Mouse (Mus musculus) layer of hippocampus, adult 2 months (tissue): ENCODE results near the gene Zfp503. TPM values are rescaled to one million over a fixed set of nuclear protein-coding genes. Genes with fewer than 3 reads are reported as not detected.

Source experiments
- DNase-seq, 2 experiments: peaks; one replicate each; pipeline ENCODE4 v3.0.0; 2022; ENCODE audit warnings: low spot score in 2 of 2
- H3K27ac ChIP-seq: fragments of 200-600 bp; 2 replicates; pipeline ENCODE4 v1.8.1; 2022
- H3K4me3 ChIP-seq: fragments of 200-600 bp; 2 replicates; pipeline ENCODE4 v1.8.1; 2022; ENCODE audit warnings: mild to moderate bottlenecking
- CTCF ChIP-seq: fragments of 200-600 bp; conservative IDR thresholded peaks from 2 replicates; pipeline ENCODE4 v1.8.1; 2022; ENCODE audit warnings: antibody characterized with exemption, mild to moderate bottlenecking, moderate library complexity
- long read RNA-seq, 2 experiments: library from polyadenylated mRNA; stranded (forward); transcript quantifications; one replicate each; pipeline ENCODE4 v2.0.0; 2021; ENCODE audit warnings: borderline mapping rate in 2 of 2
- total RNA-seq, 2 experiments: library from RNA; stranded (reverse); gene quantifications; 2 replicates each; pipeline ENCODE4 v1.2.3; 2021

The Zfp503 gene
- 1 to 10 TPM; 2.2 to 2.5 TPM for total RNA-seq
- long read RNA-seq, experiment 1: 0 reads
- long read RNA-seq, experiment 2, partial matches to known transcripts: 0 of 1 reads
- long read RNA-seq, experiment 2, other reads (novel, unspliced or antisense): 1 of 1 reads

DNA sequence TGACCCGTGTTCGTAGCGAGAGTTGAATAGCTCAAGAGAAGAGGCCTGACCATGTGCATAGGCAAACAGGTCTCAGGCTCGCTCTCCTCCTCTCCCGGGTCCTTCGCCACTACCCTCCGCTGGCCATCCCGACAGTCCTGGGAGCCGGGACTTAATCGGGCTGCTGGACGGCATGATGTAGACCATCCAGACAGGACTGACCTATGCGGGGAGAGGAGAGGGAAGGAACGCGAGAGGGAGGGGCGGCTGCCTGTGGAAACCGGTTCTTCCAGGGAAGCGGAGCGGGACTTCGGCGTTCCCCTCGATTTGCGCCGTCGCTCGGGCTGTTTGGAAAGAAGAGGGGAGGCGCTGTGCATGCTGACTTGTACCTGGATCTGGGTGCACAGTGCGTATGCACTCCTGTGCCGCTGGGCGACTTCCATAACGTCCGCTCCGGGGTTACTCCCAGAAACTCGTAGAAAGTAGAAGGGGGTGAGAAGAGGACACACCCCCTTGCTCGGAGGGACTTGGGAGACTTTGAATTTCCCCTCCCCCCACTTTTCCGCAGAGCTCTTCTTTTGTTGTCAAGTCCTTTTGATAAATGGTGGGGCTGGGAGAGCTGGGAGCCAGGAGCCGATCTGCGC is at the start of gene Zfp503:
Gene Zfp503, minus strand, starts transcription at position 311 of the 623 bp plus-strand sequence.
- H3K27ac ChIP-seq: peak within 1 kb of the TSS; percentile 52; the same call in 1 of the 2 replicates
- TF ChIP-seq CTCF: peak; percentile 30
- no peak for DNase-seq
- H3K4me3 ChIP-seq: peak within 1 kb of the TSS; percentile 79

DNA sequence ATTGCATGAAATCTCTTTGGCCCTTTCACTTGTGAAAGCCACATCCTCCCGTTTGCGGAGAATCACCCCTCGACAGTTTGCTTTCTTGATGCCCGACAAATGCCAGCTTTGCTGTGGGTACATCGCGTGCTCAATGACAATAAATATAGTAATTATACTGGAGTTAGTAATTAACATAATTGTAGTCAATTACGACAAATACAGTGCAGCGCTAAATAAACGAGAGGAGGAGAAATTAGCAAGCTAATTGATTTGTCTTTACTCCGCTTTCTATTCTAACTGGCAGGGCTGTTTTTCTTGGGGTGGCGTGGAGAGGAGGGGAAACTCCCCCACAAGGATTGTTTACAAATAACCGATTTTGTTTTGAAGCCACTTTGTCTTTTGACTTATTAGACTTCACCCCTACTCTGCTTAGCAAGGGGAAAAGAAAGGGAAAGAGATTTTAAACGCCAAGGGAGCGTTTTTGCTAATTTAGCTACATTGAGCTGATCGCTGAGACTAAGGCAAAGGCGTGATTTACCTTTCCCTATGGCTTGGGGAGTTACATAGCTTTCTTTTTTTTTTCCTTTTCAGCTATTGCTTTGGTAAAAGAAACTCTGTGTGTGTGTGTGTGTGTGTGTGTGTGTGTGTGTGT is 48.2 kb upstream of the Zfp503 start:
- H3K27ac ChIP-seq: no peak overlapping the region
- H3K4me3 ChIP-seq: peak overlapping the region; percentile 3; the same call in 1 of the 2 replicates
- DNase-seq: no peak
- no peak for TF ChIP-seq CTCF

DNA sequence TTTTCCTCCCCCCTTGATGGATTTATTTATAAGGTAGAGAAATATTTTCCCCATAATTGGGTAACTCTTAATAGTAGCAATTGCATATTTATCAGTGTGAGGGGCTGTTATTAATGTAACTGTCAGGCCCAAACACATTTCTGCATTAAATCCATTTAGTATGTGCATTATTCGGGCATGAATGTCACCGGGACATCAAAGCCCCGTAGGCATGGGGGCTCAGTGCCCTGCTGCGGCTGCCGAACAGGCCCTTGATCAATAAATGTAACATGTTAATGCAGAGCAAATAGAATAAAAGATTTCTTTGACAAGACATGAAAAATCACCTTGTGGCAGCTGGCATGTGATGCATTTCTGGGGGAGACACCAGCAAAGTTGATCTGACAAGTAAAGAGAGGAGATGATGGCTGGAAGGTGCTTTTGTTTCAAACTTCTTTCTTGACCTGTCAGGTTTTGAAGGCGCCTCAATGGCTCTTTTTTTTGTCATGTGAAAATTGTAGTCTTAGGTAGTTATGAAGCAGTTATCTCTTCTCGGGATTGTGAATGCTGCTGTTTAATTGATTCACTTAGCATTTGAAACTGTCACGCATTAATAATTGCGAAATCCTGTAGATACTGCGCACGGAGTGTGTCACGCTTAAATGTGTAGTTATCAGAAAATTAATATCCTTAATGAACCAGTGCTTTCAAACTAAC is 47.5 kb upstream of the Zfp503 start:
- Histone ChIP-seq H3K4me3 (no peak overlapping the region), H3K27ac (no peak overlapping the region)
- no peak for DNase-seq
- no peak for TF ChIP-seq CTCF

DNA sequence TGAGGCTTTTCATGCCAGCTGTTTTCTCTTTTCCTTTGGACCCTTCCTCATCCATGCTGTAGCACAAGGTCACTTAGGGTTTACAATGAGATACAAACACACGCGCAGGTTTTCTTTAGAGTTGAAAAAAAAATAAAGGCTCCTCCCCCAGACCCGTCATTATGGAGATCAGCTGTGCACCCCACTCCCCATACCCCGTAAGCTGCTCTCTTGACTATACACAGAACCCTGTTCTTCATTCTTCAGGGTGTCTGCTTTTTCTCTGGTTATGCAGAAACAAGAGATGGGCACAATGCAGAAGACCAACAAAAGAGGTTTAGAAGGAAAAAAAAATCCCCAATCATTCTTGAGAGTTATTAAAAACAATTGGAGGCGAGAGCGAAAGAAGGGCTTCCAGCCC is 46.9 kb upstream of the Zfp503 start:
- H3K27ac ChIP-seq: no peak overlapping the region
- no peak overlapping the region for H3K4me3 ChIP-seq
- DNase-seq: no peak
- TF ChIP-seq CTCF: no peak

DNA sequence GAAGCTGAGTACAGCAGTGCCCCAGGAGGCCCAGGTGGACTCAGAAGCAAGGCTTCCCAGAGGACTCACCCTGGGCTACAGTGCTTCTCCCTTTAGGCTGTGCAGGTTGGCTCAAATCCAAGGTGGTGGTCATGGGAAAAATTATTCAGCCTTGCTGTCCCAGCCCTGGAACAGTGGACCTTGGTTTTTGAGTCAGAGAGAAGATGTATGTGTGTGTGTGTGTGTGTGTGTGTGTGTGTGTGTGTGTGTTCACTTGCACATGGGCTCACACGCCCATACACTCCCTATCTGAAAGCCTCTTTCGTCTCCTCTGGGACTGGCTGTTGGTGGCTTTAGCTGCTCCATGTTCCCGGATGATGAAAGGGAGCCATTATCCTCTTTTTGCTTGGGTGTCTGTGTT is 46.5 kb upstream of the Zfp503 start:
- TF ChIP-seq CTCF: no peak
- Histone ChIP-seq H3K27ac (no peak overlapping the region), H3K4me3 (no peak overlapping the region)
- no peak for DNase-seq

DNA sequence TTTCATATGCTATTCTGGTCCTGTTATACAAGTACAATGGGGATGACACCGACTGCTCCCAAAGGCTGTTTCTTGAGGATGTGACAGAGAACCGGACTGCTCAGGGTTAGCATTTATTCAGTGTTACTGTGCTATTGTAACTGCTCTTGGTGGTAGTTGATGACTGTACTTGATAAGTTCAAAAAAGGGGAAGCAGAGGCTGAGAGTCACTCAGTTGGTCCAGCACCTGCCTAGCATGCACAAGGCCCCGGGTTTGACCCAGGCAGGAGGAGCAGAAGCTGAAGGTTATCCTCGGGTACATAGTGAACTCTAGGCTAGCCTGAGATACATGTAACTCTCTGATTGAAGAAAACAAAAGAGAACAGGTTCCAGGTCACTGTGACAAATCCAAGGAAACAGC is 34.1 kb upstream of the Zfp503 start:
- DNase-seq: no peak
- no peak overlapping the region for H3K27ac ChIP-seq
- no peak overlapping the region for H3K4me3 ChIP-seq
- no peak for TF ChIP-seq CTCF

DNA sequence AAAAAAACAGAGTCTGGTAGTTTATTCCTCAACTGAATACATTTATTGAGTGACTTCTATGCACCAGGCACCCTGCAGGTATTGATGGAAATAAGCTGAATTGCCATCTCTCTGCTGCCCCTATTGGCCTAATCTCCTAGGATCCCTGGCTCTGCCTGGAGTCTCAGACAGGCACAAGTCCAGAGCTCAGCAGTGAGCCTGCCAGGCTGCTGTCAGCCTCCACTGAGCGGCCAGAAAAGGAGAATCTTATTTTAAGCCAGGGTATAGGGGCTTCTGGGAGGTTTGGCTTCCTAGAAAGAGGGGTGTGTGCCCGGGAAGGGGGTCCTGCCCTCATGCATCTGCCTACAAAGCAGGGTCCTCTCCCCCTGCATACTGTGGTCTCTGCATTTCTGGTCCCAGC is 31.5 kb upstream of the Zfp503 start:
- Histone ChIP-seq H3K27ac (no peak overlapping the region), H3K4me3 (no peak overlapping the region)
- DNase-seq: peak; percentile 22 to 29
- peak; percentile 75 for TF ChIP-seq CTCF

DNA sequence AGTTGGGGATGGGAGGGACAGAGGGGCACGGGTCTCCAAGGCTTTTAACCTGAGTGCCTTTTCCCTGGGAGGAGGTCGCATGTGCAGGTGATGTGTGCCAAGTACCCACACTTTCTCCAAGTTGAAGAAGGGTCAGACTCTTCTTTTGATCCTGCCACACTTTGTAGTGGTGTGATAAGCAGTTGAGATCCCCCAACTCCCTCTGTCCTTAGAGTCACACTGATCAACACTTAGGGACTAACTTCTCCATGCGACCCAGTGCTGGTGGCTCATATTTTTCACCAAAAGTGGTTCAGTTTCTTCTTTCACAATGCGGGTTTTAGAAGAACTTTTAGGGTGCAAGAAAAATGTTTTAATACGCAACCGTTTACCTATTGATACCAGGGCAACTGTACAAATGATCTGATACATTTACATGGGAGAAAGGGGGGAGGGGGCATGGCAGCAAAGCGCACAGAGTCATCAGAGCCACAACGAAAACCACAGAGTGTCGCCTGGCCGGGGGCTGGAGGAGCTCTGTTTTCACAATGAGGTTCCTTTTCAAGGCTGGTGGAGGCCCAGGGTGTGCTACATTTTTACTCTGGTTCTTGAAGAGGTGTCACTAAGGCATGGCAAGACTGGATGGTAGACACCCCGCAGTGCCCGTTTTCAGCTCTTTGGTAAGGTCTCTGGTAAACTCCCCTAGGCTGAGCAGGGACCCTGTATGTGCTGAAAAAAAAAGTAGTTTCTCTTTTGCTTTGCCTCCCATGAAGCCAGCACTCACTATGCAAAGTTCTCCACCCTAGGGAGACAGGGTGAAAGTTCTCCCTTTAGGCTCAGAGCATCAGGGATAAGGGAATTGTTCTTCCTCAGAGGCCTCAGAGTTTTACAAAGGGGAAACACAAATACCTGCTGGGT is 30.8 kb upstream of the Zfp503 start:
- TF ChIP-seq CTCF: no peak
- Histone ChIP-seq H3K27ac (0 out of 2 replicates have a peak overlapping the region, but pooled peaks have one; percentile 32), H3K4me3 (peak overlapping the region; percentile 51)
- no peak for DNase-seq

DNA sequence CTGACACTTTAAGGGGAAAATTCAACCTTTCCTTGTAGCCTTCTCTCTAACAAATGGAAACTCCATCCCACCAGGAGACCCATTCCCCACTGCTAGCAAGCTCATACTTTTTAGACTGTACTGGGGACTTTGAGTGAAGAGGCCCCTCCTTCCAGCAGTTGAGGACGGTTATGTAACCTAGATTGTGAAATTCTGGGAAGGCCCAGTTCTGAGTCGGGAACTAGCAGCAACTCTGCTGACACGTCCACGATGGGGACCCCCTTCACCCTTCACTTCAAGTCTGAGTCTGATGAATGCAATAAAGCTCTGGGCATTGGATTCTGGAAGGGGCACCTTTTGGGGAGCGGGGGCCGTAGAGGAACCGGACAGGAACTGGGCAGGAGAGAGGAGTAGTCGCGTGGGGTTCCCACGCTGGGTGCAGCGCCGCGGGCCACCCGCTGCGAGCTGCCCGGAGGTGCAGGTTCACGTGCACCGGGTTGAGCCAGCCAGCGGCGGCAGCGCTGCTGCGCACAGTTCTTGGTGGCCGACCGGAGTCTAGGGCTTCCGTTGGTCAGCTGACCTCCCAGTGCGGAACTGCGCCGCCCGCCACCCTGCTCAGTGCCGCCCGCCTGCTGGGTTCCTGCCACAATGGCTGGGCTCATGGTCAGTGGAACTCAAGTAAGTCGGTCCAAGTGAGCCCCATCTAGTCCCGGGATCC is 30.0 kb upstream of the Zfp503 start, which contains the start of gene Lrmda:
Gene Lrmda, plus strand, starts transcription at position 461 of the 697 bp plus-strand sequence.
- no peak for TF ChIP-seq CTCF
- H3K4me3 ChIP-seq: peak within 1 kb of the TSS; percentile 51
- H3K27ac ChIP-seq: 0 out of 2 replicates have a peak within 1 kb of the TSS, but pooled peaks have one; percentile 32
- peak; percentile 22 to 40 for DNase-seq

DNA sequence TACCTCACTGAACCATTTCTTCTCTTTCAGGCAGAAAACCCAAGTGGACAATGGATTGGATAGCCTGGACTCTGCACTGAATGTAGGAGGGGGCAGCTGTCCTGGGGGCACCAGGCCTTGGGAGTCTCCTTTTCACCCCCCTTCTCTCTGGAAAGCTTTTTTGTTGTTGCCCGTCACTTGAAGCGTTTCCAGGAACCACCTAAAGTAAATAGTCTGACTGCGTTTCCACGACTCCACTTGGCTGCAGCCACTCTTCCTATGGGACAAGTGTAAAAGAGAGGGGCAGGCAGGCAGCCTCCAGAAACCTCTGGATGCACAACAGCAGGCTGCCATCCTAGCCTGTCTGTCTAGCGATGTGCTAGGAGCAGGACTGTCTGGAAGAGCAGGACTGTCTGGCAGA is 27.6 kb upstream of the Zfp503 start:
- DNase-seq: no peak
- no peak overlapping the region for H3K27ac ChIP-seq
- H3K4me3 ChIP-seq: no peak overlapping the region
- no peak for TF ChIP-seq CTCF

DNA sequence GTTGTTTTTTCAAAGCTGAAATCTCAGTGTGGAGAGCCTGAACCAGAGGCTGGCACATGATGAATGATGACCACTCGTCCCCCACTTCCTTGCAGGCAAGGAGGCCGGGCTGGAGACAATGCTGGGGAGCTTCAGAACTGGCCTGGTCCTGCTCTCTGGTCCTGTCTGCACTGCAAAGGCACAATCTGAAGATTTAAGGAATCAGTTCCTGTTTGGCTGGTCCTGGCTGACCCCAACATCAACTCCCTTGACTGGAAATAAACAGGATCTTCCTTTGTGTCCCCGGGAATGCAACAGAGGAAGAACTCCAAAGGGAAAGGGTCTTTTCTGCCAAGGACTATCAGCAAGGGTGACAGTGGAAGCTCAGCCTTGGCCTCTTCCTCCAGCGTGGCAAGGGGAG is 25.4 kb upstream of the Zfp503 start:
- Histone ChIP-seq H3K4me3 (no peak overlapping the region), H3K27ac (no peak overlapping the region)
- no peak for DNase-seq
- TF ChIP-seq CTCF: no peak

DNA sequence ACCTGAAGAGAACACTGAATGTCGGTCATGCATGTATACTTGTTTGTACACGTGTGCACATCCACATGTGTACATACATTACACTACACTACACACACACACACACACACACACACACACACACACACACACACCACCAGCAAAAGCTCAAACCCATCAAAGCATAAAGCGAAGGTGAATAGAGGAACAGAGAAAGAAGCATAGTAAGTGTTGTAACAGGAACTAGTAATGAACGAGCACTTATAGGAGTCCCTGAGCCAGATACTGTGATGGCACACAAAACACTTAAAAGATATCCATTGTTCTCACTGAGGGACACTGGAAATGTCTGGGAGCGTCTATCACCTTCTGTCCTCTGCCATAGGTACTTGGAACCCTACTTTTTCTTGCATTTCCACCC is 24.9 kb upstream of the Zfp503 start:
- no peak overlapping the region for H3K4me3 ChIP-seq
- TF ChIP-seq CTCF: no peak
- H3K27ac ChIP-seq: no peak overlapping the region
- DNase-seq: no peak
